Mouse (Mus musculus) adrenal gland, postnatal 36 days (tissue): ENCODE data around the gene Tnpo1. TPM values are rescaled to one million over a fixed set of nuclear protein-coding genes. Genes with fewer than 3 reads are reported as not detected.
A peak's percentile ranks its signal among the peaks of the same experiment; 100 is the strongest.

Experiments
- DNase-seq, 2 experiments: peaks; one replicate each; pipeline ENCODE4 v3.0.0; 2021; ENCODE audit warnings: mixed read lengths in 1 of 2
- total RNA-seq, 2 experiments: library from RNA; stranded (reverse); gene quantifications; 2 replicates each; pipeline ENCODE4 v1.2.3; 2021

The Tnpo1 gene
- total RNA-seq, 2 experiments from 2014 or later, result 129 to 141 TPM

GRCm38 (mm10) chr13:98925486-98926212, 535 bp downstream of the Tnpo1 start:
- peak; percentile 53 to 69 for DNase-seq

- no peak for DNase-seq
Observed at GRCm38 (mm10) chr13:98924897-98925485, 1.2 kb downstream of the Tnpo1 start.

GRCm38 (mm10) chr13:98922806-98923205, 3.4 kb downstream of the Tnpo1 start:
- no peak for DNase-seq

GRCm38 (mm10) chr13:98921276-98921675, 4.9 kb downstream of the Tnpo1 start:
- no peak for DNase-seq

GRCm38 (mm10) chr13:98920300-98920699, 5.9 kb downstream of the Tnpo1 start:
- DNase-seq, result no peak

- no peak for DNase-seq
Observed at GRCm38 (mm10) chr13:98919695-98920094, 6.5 kb downstream of the Tnpo1 start.

GRCm38 (mm10) chr13:98917851-98918250, 8.3 kb downstream of the Tnpo1 start:
- no peak for DNase-seq

- DNase-seq, result no peak
Observed at GRCm38 (mm10) chr13:98915591-98915990, 10.6 kb downstream of the Tnpo1 start.

GRCm38 (mm10) chr13:98914844-98915212, 11.4 kb downstream of the Tnpo1 start:
- DNase-seq, result no peak

GRCm38 (mm10) chr13:98914010-98914843, 12.0 kb downstream of the Tnpo1 start:
- no peak for DNase-seq

GRCm38 (mm10) chr13:98913196-98913595, 13.0 kb downstream of the Tnpo1 start:
- no peak for DNase-seq

GRCm38 (mm10) chr13:98912602-98913001, 13.6 kb downstream of the Tnpo1 start:
- no peak for DNase-seq

GRCm38 (mm10) chr13:98910801-98911200, 15.4 kb downstream of the Tnpo1 start:
- DNase-seq, result no peak

- no peak for DNase-seq
Observed at GRCm38 (mm10) chr13:98904608-98905007, 21.6 kb downstream of the Tnpo1 start.

- DNase-seq, result no peak
Observed at GRCm38 (mm10) chr13:98902366-98903025, 23.7 kb downstream of the Tnpo1 start.

- no peak for DNase-seq
Observed at GRCm38 (mm10) chr13:98899550-98899949, 26.6 kb downstream of the Tnpo1 start.

GRCm38 (mm10) chr13:98897577-98897976, 28.6 kb downstream of the Tnpo1 start:
- DNase-seq, result no peak

GRCm38 (mm10) chr13:98896434-98897126, 29.6 kb downstream of the Tnpo1 start:
- no peak for DNase-seq

- no peak for DNase-seq
Observed at GRCm38 (mm10) chr13:98896013-98896412, 30.2 kb downstream of the Tnpo1 start.

- DNase-seq, result no peak
Observed at GRCm38 (mm10) chr13:98894900-98895299, 31.3 kb downstream of the Tnpo1 start.

GRCm38 (mm10) chr13:98891443-98891842, 34.7 kb downstream of the Tnpo1 start:
- no peak for DNase-seq

- DNase-seq, result peak; percentile 93 to 94
Observed at GRCm38 (mm10) chr13:98890871-98891219, 35.3 kb downstream of the Tnpo1 start.
